Mouse (Mus musculus): ENCODE measurements around the gene Oxsr1.
"Not testable (repeated sequence)": the region's sequence is repeated elsewhere in the genome, so short reads cannot be mapped to it uniquely, and the experiment has no call there.

The Oxsr1 gene

DNA sequence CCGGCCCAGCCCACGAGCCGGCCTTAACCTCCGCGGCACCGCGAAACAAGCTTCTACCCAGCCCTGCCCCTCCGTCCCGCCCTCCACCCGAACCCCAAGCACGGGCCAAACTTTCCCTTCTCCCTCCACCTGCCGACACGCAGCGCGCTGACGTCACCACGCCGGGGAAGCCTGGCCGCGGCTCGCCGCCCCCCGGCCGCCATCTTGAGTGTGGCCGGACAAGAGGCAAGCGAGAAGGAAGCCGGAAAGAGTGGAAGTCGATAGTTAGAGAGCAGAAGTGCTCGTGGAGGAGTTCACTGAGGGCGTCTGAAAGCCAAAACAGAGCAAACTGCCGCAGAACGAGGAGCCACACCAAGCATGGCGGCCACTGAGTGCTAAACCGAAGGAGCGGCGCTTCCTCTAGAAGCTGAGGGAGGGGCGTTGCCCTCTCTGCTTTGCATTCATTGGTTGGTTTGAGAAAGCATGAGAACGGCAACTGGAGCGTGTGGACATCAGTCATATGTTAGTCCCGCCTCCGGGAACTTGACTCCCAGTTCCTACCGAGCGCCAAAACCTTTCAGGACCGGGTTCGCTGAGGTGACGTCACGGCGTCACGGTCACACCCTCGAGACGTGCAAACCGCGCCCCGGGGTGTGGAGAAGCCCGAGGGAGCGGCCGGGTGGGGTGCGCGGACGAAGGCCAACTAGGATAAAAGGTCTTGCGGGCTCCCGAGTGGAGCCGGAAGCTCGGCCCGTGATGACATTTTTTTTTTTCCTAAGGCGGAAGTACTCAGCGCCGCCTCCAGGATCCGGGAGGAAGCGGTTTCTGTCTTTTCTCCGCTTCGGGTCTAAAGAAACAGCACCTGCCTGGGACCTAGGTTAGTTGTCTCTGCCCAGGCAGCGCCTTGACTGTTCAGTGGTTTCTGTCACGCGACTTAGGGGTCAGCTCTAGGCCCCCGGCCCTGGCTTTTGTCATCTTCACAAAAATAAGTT, at the start of gene Oxsr1:
Gene Oxsr1 (minus strand): TSS at position 139 of the 971 bp plus-strand sequence.
- peak; percentile 97 for DNase-seq (ENCODE audit: low spot score)

DNA sequence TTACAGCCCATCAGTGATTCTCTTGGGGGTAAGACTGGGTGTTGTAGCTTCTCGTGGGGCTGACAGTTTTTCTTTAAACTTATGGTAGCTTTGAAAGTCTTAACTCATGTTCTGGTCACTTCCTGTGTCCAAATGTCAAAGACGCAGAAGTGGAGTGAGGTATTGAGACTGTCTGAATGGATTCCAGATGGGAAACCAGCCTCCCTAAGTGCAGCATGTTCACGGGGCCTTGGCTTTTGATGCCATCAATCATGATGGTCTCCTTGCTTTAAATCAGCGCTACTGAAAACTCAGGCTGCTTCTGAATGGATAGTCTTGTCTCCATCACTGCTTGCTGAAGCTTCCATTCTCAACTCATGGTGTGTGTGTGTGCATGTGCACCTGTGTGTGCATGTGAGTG, 49.0 kb upstream of the Oxsr1 start:
- DNase-seq (ENCODE audit: low spot score): no peak

DNA sequence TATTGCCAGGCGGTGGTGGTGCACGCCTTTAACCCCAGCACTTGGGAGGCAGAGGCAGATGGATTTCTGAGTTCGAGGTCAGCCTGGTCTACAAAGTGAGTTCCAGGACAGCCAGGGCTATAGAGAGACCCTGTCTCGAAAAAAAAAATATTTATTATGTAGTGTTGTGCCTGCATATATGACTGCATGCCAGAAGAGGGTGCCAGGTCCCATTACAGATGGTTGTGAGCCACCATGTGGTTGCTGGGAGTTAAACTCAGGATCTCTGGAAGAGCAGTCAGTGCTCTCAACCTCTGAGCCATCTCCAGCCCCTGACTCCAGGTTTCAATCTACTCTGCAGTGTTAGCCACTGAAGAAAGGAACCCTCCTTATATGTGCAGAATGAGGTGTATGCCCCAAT, 48.5 kb upstream of the Oxsr1 start:
- DNase-seq (ENCODE audit: low spot score): not testable (repeated sequence)

DNA sequence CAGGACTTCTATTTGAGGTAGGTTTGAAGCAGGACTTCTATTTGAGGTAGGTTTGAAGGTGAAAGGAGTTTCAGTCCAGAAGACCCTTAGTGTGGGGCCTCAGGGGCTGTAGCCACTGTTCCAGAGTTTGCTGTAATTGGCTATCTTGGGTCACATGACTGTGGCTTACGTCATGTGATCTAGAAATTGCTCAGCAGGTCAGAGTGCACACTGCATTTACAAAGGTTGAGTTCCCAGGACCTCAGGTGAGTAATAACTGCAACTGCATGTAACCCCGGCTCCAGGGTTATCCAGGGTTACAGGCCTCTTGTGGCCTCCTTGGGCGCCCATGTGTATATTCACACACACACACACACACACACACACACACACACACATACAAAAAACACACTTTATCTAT, 46.1 kb upstream of the Oxsr1 start:
- no peak for DNase-seq (ENCODE audit: low spot score)

DNA sequence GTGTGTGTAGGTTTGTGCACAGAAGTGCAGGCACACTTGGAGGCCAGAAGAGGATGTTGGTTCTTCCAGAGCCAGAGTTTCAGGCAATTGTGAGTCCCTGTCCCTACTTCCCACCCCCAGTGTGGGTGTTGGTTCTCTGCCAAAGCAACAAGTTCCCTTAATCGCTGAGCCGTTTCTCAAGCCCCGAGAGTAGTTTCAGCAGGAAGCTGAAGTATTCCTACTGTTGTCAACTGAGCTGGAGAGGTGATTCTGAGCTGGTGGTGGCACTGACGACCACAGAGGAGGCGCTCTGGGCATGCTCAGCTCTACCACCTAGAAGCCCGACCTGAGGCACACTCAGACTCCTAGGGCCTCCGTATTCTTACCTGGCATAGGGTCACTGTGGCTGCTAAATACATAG, 43.1 kb upstream of the Oxsr1 start, which contains the start of gene Slc22a14:
Gene Slc22a14 (minus strand): TSS at position 270 of the 400 bp plus-strand sequence.
- DNase-seq (ENCODE audit: low spot score): no peak

DNA sequence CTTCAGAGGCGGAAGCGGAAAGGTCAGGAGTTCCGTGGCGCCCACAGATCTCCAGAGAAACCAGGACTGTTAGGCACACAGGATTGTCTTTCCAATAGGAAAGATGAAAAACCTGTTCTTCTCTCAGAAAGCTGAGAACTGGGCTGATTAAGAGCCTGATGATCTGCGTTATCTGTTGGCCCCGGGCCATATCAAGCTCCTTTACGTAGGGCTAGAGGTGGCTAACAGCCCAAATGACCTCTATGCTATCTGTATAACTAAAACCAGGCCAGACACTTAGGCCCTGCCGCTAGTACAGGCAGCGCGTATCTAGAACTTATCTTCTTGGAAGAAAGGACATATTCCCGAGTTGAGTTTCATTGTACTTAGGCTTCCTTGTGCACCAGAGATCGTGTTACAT, 41.0 kb upstream of the Oxsr1 start:
- DNase-seq (ENCODE audit: low spot score): no peak

DNA sequence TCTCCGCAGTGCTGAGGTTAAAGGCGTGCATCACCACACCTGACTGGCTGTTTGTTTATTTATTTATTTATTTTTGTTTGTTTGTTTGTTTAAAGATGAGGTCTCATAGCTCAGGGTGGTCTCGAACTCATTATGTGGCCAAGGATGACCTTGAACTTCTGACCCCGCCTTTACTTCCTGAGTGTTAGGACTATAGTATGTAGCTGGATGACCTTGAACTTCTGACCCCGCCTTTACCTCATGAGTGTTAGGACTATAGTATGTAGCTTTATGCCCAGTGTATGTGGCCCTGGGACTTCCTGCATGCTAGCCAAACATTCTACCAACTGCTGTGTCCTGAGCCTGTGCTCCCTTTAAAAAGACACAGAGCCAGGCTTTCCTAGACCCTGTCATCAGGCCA, 39.2 kb upstream of the Oxsr1 start:
- no peak for DNase-seq (ENCODE audit: low spot score)

DNA sequence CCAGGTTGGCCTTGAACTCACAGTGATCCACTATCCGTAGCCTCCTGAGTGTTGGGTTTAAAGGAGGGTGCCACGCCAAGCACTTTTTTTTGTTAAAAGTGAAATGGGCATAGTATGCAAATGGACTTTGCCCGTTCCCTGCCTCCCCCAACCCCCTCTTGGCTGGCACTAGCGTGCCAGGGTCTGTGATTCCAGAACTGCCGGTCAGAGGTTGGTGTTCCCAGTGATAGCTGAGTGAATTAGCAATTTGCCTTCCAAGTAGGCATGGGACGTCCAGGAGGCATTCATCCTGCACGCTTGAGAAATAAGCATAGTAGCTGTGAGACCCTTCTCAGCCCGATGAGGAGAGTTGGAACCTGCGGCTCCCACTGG, 35.8 kb upstream of the Oxsr1 start:
- no peak for DNase-seq (ENCODE audit: low spot score)

DNA sequence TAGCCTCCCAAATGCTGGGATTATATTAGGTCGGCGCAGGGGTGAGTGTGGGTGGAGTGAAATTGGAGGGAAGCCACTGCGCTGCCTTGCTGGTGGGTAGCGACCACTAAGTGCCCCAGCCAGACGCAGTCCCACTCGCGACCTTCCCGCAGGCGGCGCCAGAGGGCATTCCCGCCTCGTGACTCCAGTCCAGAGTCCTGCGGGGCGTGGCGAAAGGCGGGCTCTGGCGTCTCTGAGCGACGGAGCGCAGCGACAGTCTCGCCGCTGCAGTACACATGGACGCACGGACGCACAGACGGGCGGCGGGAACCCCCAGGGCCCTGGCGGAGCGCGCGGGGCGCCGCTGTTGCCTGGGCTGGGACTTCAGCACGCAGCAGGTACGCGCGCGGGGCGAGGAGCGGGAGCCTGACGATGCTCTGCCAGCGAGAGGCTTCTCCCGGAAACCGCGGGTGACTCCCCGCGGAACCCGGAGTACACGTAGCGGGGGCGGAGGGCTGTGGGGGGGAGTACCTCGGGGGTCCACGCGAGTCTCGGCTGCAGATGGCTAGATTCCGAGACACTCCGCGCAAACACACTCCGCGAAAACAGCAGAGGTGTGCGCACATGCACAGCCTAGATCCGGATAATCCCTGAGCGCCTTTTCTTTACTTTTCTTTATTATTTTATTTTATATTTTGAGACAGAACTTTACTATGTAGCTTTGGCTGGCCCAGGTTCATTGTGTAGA, 35.3 kb upstream of the Oxsr1 start, which contains the start of gene Xylb:
Gene Xylb (plus strand): TSS at position 51 of the 727 bp plus-strand sequence.
- DNase-seq (ENCODE audit: low spot score): peak; percentile 91

DNA sequence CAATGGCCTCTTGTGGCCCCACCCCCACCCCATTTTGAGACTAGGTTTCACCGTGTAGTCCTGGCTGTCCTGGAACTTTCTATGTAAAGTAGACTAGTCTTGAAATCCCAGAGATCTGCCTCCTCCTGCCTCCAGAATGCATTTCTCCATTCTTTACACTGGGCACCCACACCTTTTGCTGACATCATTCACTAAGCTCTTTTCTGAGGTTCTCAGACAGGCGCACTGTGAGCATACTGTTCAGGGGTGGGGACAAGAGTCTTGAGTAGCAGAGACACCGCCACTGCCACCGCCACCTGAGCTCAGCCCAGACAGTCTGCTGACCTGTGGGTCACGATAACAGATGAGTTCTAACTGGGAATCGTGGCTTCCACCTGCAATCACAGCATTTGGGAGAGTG, 33.7 kb upstream of the Oxsr1 start:
- no peak for DNase-seq (ENCODE audit: low spot score)

DNA sequence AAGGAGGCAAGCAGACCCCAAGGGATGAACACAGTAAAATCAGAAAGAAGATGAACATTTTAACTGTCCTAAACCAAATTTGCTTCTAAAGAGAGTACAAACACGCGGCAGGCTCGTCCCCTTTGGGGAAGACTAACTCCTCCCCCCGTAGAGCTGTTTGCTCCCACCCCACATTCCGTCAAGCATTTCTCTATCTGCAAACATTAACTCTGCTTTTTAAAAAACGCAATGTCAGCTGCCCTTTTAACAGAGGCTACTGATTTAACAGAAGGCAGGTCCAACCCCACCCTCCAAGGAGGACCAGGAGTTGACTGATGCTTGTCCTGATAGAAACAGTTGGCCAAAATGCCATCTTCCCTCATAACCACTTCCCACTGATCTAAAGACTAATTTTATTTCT, 31.7 kb upstream of the Oxsr1 start:
- no peak for DNase-seq (ENCODE audit: low spot score)

DNA sequence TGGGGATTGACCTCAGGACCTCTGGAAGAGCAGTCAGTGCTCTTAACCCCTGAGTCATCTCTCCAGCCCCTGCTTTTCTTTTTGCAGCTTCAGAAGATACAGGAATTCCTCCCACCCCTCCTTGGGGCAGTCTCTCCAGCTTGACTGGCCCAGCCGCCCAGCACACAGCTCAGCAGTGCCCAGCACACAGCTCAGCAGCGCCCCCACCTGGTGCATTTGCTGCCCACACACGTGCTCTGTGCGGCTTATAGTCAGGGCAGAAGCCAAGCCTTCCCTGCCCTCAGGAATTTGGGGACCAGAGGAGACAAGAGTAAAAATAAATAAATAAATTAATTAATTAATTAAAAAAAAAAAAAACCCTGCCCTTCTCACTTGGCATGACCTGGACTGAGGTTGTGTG, 29.8 kb upstream of the Oxsr1 start:
- DNase-seq (ENCODE audit: low spot score): peak; percentile 83

DNA sequence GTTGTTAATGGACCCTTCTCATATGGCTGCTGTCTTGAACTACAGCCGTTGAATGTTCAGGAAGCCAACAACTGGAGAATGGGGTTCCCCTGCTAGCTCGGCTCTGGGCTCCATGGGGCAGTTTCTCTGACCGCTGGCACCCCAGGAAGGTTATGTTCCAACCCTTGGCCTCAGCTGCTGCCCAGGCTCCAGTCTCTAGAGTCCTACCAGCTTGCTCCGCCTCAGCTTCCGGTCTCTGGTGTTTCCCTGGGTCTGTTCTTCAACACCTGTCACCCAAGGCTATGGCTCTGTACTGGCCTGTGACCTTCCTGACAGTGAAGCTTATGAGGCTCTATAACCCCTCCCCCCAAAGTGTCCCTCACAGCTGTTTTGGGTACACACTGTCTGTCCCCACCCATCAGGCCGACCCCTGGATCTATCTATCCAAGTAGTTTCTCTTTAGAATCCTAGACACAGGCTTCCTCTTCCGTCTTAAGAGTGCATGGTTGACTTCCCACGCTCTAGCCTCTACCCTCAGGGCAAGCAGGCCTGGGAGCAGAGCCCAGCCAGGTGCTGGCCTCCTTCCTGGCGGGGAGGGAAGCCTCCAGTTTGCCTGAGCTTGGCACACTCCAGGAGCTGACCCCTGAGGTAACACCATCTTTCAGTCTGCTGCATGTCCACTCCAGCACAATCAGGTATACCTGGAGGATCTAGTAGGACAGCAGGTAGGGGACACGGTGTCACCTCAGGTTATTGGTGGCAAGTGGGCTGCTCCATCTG, 28.9 kb upstream of the Oxsr1 start:
- DNase-seq (ENCODE audit: low spot score): no peak

DNA sequence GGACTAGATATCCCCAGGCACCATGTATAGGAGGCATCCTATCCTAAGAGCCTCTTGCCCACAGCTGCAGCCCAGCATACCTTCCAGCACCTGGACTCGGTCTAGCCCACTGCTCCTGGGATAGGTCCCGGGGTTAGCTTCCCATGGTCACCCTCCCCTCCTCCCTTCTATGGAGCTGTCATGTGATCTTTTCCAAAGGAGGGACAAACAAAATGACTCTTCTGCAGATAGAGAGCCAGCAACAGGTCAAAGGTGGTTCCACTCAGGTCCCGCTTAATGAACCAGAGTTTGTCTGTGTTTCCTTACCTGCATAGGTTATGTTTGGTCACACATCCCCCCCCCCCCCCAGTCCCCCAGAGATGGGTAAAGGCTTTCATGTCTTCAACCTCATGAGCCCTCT, 28.3 kb upstream of the Oxsr1 start:
- no peak for DNase-seq (ENCODE audit: low spot score)

DNA sequence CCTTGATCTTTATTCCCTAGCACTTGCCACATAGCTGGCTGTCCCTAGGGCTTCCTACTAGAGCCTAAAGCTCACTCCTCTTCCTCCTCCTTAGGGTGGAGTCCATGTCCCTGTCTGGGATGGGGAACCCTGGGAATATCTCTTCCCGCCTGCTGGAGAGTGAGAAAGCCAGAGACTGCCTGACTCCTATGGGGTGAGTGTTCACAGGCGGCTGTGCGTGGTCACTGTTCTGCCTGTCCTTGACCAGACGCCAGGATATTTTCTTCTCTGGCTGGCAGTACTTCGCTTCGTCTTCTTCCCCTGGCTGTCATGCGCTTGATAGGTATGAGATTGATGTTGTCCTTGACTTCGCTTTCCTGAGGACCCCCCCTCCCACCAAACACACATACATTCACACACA, 24.1 kb upstream of the Oxsr1 start:
- DNase-seq (ENCODE audit: low spot score): no peak

DNA sequence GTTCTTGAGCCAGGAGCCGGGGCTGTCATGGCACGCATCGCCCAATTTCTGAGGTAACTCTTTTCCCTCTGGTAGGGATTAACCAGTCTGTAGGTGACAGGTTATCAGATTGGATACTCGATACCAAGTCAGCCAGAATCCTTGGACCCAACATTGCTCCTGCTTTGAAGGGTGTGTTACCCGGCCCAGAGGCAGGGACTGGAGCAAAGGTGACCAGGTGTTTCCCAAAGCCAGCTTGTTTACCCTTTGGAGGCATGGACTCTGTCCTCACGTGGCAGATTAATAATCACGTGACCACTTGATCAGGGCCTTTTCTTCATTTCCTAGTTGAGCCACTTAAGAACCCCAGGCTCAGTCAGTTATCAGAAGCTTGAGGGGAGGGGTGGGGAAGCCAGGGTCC, 20.5 kb upstream of the Oxsr1 start:
- no peak for DNase-seq (ENCODE audit: low spot score)

DNA sequence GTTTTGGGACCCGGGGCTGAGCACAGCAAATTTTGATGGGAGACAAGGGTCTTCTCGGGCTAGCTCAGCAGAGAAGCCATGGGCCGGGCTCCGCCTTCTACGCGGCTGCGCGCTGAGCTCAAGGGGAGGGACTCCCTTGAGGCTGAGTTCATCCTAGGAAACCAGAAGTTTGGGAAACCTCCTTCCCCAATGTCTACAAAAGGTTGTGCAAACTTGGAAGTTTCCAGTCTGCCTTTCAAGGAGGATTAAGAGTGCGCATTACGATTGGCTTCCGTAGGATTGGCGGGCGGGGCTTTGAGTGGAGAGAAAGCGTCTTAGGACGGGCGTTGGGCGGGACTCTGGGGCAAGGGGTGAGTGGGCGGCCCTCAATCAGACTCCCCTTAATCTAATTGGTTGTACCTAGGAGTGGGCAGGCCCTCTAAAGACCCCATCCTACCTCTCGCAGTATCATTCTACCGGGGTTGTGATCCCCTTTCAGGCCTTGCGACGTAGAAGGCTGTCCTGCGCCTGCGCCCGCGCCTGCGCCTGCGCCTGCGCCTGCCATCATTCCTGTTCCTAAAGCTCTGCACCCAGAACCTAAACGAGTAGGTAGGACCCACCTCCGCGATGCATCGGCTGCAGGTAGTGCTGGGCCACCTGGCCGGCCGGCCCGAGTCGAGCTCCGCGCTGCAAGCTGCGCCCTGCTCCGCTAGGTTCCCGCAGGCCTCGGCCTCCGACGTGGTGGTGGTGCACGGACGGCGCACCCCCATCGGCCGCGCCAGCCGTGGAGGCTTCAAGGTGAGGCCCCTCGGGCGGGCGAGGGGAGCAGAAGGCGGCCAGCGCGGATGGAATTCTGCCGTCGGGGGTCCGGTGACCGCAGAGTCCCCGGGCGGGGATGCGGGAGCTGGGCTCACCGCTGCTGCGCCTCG, 18.9 kb upstream of the Oxsr1 start, which contains the start of gene Myd88:
Gene Myd88 (minus strand): TSS at position 503 of the 908 bp plus-strand sequence.
- peak; percentile 84 for DNase-seq (ENCODE audit: low spot score)

DNA sequence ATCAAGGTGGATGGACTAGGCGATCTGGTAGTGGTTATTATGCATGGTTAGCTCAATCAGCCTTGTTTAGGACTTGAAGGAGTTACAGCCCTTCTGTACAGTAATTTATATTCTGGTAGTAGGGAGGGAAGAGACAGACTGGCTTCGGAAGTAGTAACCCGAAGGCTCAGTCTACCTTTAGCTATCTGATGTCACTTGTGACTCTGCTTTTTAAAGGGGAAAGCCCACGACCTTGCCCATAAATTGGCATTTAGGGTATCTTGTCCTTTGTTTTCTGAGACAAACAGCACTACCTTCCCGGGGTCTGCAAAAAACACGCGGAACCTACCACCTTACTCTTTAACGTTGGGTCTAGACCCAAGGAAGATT, 18.0 kb upstream of the Oxsr1 start:
- DNase-seq (ENCODE audit: low spot score): peak; percentile 16

DNA sequence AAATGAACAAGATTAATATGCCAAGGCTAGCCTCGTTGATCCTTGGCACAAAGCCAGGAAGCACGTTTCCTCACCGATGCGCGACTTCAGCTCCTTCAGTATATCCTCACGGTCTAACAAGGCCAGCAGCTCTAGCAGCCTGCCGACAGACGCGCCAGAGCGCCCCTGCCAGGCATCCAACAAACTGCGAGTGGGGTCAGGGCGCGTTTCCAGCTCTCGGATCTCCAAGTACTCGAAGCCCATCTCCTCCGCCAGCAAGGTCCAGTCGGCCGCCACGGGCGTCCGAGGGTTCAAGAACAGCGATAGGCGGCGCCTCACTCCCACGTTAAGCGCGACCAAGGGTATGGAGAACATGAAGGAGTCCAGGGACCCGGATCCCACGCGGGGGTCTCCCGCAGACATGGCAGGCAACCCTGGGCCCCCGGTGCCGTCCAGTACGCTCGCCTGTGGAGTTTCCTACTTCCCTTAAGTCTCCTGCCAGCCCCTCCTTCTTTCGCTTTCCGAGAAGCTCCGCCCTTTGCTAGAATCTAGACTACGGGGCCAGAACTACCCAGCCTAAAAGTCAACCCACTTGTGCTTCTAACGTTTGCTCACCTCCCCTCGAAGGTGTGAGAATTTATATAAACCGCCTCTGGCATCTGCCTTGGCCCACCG, 17.5 kb upstream of the Oxsr1 start, which contains the start of gene Acaa1a:
Gene Acaa1a (plus strand): TSS at position 119 of the 654 bp plus-strand sequence.
- DNase-seq (ENCODE audit: low spot score): peak; percentile 66

DNA sequence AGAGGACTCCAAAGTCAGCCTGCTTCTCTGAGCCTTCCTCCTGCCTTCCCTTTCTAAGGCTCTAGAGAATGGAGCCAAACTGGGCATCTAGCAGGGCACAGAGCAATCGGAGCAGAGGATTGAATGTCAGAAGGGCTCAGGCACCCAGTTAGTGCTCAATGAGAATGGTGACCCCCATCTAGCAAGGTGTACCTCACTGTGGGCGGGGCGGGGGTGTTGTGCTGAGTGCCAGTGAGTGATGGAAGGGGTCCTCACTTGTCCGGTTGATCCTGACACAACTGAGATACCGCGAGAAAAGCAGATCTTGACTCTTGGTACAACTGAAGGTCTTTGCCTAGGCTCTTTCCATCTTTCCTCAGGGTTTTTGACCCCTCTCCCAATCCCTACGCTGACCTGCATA, 16.9 kb upstream of the Oxsr1 start:
- no peak for DNase-seq (ENCODE audit: low spot score)

DNA sequence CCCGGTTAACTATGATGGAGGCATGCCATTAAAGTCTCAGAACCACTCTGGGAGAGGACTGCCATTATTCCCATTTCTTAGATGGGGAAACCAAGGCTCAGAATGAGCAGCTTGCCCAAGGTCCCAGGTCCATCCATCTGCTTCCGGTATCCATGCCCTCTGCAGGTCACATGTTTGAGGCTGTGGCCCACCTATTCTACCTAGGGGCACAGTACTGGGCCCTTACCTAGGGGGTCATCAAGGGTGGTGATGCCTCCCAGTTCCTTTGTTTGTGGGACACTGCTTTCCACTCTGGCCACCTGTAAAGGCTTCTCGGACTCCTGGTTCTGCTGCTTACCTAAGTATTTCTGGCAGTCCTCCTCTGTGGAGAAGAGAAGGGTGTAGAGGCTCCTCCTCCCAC, 16.1 kb upstream of the Oxsr1 start:
- DNase-seq (ENCODE audit: low spot score): no peak
